Mouse (Mus musculus) lung, postnatal 0 days (tissue): ENCODE results near the gene Zfp941. TPM values are rescaled to one million over a fixed set of nuclear protein-coding genes. Genes with fewer than 3 reads are reported as not detected.

Experiments
- ATAC-seq: fragments of 200-750 bp; cut with Nextera tagmentation; 2 replicates; pipeline ENCODE4 v1.8.0; 2017; ENCODE audit warnings: moderate library complexity
- DNase-seq: peaks from one replicate; pipeline ENCODE4 v3.0.0-alpha.2; 2016; ENCODE audit warnings: low spot score
- H3K27ac ChIP-seq: fragments of 300-500 bp; sonication (generic); 2 replicates; pipeline ENCODE4 v1.5.1; 2014; ENCODE audit warnings: antibody characterized with exemption, mild to moderate bottlenecking, low read length, mixed read lengths
- H3K27me3 ChIP-seq: fragments of 300-500 bp; sonication (generic); replicated peaks from 2 replicates; pipeline ENCODE4 v1.6.1; 2014; ENCODE audit warnings: low read length, mixed read lengths; ENCODE audit not compliant: insufficient read depth
- H3K36me3 ChIP-seq: fragments of 300-500 bp; sonication (generic); 2 replicates; pipeline ENCODE4 v1.6.1; 2014; ENCODE audit warnings: low read length, mixed read lengths; ENCODE audit not compliant: insufficient read depth
- H3K4me1 ChIP-seq: fragments of 300-500 bp; sonication (generic); 2 replicates; pipeline ENCODE4 v1.6.1; 2014; ENCODE audit warnings: antibody characterized with exemption, low read depth, low read length, mixed read lengths; ENCODE audit not compliant: insufficient read depth
- H3K4me2 ChIP-seq: fragments of 300-500 bp; sonication (generic); replicated peaks from 2 replicates; pipeline ENCODE4 v1.6.1; 2014; ENCODE audit warnings: low read depth, mild to moderate bottlenecking, low read length, moderate library complexity, mixed read lengths
- H3K4me3 ChIP-seq: fragments of 300-500 bp; sonication (generic); 2 replicates; pipeline ENCODE4 v1.5.1; 2014; ENCODE audit warnings: low read depth, low read length
- H3K9ac ChIP-seq: fragments of 300-500 bp; sonication (generic); replicated peaks from 2 replicates; pipeline ENCODE4 v1.6.1; 2014; ENCODE audit warnings: low read depth, mild to moderate bottlenecking
- H3K9me3 ChIP-seq: fragments of 300-500 bp; sonication (generic); 2 replicates; pipeline ENCODE4 v1.6.1; 2016; ENCODE audit warnings: low read length, mixed read lengths
- CTCF ChIP-seq: IDR thresholded peaks from 2 replicates; pipeline ENCODE4 v1.5.1; 2016; ENCODE audit warnings: antibody characterized with exemption, mild to moderate bottlenecking
- EP300 ChIP-seq: IDR thresholded peaks from 2 replicates; pipeline ENCODE4 v1.6.1; 2016; ENCODE audit warnings: antibody characterized with exemption, mild to moderate bottlenecking, control low read depth
- WGBS: fragments of 180-500 bp; shearing (Covaris S2); extraction: QIAGEN DNeasy Blood & Tissue Kit; methylation state at CpG from one replicate; pipeline ENCODE4 v1.1.7; 2014; 5-methylcytosine and 5-hydroxymethylcytosine counted together
- polyA plus RNA-seq: library from polyadenylated mRNA; unstranded; fragments of >200 nt; fragmentation: Nextera tagmentation; extraction: Ambion mirVana; gene quantifications from 2 replicates; pipeline ENCODE4 v1.2.1, GENCODE M21; 2015

The Zfp941 gene
- polyA plus RNA-seq, 1 experiment from 2014 or later = 0.30 TPM

DNA sequence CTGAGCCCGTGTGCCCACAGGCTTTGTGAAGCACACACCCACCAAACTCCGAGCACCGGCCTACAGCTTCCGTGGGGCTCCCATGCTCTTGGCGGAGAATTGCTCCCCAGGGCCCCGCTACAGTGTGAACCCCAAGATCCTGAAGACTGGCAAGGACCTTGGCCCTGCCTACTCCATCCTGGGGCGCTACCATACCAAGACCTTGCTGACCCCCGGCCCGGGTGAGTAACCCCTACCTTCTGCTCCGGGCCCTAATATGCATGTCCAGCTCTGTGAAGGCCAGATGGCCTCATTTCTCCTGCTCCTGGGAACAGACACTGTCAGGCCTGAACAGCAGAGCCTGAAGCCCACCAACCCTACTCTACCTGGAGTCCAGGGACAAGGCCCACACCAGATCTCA lies 26.6 kb upstream of the Zfp941 start:
- DNase-seq (no peak), ATAC-seq (no peak)
- Histone ChIP-seq H3K4me1 (no peaks in the 10 kb centered on the region), H3K27ac (no peak overlapping the region), H3K9me3 (no peaks in the 10 kb centered on the region), H3K9ac (no peak overlapping the region), H3K27me3 (no peaks in the 10 kb centered on the region; the same call in 1 of the 2 replicates), H3K36me3 (peaks cover 15% of the 10 kb centered on the region), H3K4me3 (no peak overlapping the region), H3K4me2 (no peak overlapping the region)
- TF ChIP-seq CTCF (no peak), EP300 (no peak)
- 92% methylated on average over 10 of the region's 10 CpGs for WGBS

DNA sequence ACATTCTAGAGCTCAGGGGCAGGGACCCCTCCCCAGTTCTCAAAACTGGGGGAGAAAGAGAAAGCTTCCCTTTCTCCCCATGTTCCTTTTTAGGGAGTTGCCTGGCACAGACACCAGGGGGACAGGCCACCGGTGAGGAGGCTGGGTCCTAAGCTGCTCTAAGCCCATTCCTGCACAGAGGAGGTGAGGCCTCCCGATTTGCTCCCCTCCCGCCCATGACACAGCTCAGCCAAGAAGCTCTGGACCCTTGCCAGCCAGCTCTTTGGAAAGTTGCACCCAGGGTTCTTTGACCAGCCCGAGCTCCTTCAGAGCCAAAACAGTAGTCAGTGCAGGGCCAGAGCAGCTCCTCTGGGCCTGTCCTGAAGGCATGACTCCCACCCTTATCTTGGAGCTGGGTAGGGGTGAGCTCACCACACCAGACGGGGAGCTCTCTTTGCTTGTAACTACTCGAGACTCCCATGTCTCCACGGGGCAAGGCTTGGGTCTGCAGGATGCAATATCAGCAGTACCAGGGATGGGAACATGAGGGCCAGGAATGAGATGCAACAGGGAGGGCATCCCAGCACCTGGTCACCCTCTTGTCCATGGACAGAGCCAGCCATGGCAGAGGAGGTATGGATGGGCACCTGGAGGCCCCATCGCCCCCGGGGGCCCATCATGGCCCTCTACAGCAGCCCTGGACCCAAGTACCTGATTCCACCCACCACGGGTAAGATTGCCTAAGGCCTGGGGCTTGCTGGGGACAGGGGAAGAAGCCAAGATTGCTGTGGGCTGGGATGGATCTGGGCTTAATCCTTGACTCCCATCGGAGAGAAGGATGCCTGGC lies 26.0 kb upstream of the Zfp941 start, which contains the start of gene Odf3:
Gene Odf3 (plus strand): TSS at position 51 of the 826 bp plus-strand sequence.
- Histone ChIP-seq H3K9me3 (no peaks in the 10 kb centered on the region), H3K27ac (no peak within 1 kb of the TSS), H3K4me3 (no peak within 1 kb of the TSS), H3K9ac (no peak within 1 kb of the TSS), H3K4me2 (no peak within 1 kb of the TSS), H3K36me3 (peaks cover 12% of the 10 kb centered on the region), H3K4me1 (no peaks in the 10 kb centered on the region), H3K27me3 (no peaks in the 10 kb centered on the region; the same call in 1 of the 2 replicates)
- WGBS = 43% methylated on average over 11 of the region's 11 CpGs
- ATAC-seq (no peak), DNase-seq (peak; percentile 50)
- TF ChIP-seq CTCF = no peak
- no peak for TF ChIP-seq EP300

DNA sequence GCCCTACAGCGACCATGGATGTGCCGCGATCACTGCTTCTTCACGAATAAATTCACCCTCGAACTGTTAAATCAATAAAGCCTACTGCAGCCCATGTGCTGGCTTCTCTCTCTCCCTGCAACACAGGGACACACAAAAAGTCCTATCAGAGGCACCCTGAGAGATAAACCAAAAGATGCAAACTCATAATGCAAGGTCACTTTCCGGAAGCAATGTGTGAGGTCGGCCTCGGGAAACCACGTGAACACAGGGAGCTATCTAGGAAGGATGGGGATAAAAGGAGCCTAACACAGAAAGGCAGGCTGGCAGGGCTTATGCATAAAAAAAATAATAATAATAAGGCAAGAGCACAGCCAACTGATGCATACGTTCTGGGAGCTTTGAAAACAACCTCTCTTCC lies 24.7 kb upstream of the Zfp941 start:
- Histone ChIP-seq H3K27ac (no peak overlapping the region), H3K9me3 (no peaks in the 10 kb centered on the region), H3K4me3 (no peak overlapping the region), H3K27me3 (no peaks in the 10 kb centered on the region; the same call in 1 of the 2 replicates), H3K9ac (no peak overlapping the region), H3K4me2 (no peak overlapping the region), H3K4me1 (no peaks in the 10 kb centered on the region), H3K36me3 (no peaks in the 10 kb centered on the region)
- TF ChIP-seq EP300 (no peak), CTCF (no peak)
- no peak for ATAC-seq
- no peak for DNase-seq
- WGBS = 71% methylated on average over 10 of the region's 10 CpGs

DNA sequence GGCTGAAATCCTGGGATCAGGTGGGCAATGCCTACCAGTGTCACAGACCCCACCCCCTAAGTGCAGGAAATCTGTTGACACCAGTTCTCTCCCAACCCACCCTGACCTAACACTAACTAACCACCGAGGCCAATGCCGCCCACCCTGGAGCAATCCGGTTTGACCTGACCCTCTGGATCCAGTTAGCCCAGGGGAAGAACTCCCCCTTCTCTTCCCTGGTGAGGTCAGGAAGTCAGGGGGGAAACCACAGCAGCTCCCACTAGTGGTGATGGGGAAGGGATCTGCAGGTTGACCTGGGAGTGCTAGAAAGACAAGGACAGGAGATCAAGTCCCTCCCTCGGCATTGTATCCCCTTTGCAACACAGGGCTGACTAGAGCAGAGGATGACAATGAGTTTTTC lies 23.7 kb upstream of the Zfp941 start:
- ATAC-seq (no peak), DNase-seq (no peak)
- WGBS = 61% methylated on average over 4 of the region's 4 CpGs
- no peak overlapping the region for H3K9ac ChIP-seq
- H3K9me3 ChIP-seq = no peaks in the 10 kb centered on the region
- H3K27ac ChIP-seq = no peak overlapping the region
- H3K4me1 ChIP-seq = no peaks in the 10 kb centered on the region
- H3K4me3 ChIP-seq = no peak overlapping the region
- H3K4me2 ChIP-seq = no peak overlapping the region
- H3K36me3 ChIP-seq = no peaks in the 10 kb centered on the region
- TF ChIP-seq EP300 = no peak
- TF ChIP-seq CTCF = peak; percentile 36; the same call in 1 of the 2 replicates
- H3K27me3 ChIP-seq = no peaks in the 10 kb centered on the region; the same call in 1 of the 2 replicates

DNA sequence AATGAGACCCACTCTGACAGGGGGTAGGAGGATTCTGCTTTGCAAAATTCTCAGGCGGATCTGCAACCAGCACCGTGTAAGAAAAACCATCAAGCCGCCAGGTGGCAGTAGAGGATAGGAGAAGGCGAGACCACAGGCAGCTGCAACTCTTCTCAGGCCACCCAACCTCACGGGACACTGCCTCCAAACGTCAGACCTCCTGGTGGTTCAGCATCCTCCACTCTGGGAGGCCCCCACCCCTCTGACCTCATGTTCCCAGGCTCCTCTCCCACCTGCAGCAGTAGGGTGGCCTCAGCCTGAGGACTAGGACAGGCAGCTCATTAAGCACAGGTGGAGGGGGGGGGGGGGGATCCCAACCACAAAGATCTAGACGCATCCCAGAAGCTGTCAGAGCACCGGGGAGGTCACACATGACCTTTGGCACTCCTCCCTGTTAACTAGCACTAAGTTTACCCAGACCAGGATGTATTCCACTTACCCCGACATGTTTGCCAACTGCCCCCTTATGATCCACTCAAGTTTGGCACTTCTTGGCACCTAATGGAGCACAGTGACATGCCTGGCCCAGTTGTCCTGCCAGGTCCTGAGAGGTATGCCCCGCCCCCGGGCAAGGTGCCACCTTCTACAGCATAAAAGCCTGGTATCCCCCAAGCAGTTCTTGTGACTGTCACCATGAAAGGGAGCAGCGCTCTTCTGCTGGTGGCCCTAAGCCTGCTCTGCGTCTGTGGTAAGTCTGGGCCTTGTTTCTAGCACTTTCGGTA lies 23.1 kb upstream of the Zfp941 start, which contains the start of gene Scgb1c1:
Gene Scgb1c1 (plus strand): TSS at position 643 of the 761 bp plus-strand sequence.
- 18% methylated on average over 14 of the region's 14 CpGs for WGBS
- Histone ChIP-seq H3K4me2 (no peak within 1 kb of the TSS), H3K27me3 (no peaks in the 10 kb centered on the region; the same call in 1 of the 2 replicates), H3K9ac (no peak within 1 kb of the TSS), H3K36me3 (no peaks in the 10 kb centered on the region), H3K27ac (no peak within 1 kb of the TSS), H3K4me1 (no peaks in the 10 kb centered on the region), H3K9me3 (no peaks in the 10 kb centered on the region), H3K4me3 (no peak within 1 kb of the TSS)
- DNase-seq = peak; percentile 94
- ATAC-seq = peak; percentile 83
- TF ChIP-seq CTCF = peak; percentile 93
- TF ChIP-seq EP300 = peak; percentile 67

DNA sequence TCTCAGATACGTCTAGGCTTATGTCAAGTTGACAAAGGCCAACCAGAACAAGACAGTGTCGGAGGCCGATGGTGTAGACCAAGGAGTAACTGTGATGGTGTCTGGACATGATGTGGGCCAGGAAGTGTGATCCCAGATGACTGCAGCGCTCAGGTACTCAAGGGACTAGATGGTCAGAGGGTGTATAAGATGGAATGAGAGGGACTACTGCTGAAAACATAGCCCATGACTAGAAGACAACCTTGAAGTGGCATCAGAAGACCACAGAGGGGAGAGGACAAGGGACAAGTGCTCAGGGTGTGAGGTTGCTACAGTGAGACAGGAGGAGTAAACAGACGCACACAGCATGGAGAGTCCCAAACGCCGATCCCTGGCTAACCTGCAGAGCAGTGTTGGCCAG lies 21.8 kb upstream of the Zfp941 start:
- ATAC-seq = no peak
- Histone ChIP-seq H3K36me3 (no peaks in the 10 kb centered on the region), H3K9me3 (no peaks in the 10 kb centered on the region), H3K4me1 (no peaks in the 10 kb centered on the region), H3K27ac (no peak overlapping the region), H3K27me3 (no peaks in the 10 kb centered on the region; the same call in 1 of the 2 replicates), H3K9ac (no peak overlapping the region), H3K4me3 (no peak overlapping the region), H3K4me2 (no peak overlapping the region)
- no peak for TF ChIP-seq EP300
- TF ChIP-seq CTCF = no peak
- DNase-seq = no peak
- WGBS = 67% methylated on average over 7 of the region's 7 CpGs
